Mouse (Mus musculus): ENCODE measurements around the gene Ms4a12.

DNA sequence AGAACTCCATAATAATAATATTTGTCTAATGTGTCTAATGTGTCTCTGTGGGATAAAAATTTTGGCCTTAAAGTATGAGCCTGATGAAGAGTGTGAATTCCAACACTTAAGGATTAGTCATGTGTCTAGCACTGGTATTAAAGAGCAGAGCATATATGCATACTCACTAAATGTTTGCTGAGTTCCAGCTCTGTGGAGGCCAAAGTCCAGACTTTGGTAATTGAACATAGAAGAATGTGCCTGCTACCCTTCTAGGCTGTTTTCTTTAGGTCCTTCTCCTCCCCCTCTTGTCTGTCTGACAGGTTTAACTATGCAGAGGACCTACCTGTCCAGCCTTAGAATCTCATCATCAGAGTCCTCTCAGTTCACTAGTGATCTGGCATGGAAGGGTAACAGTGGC is 3.6 kb upstream of the Ms4a12 start:
- TF ChIP-seq CTCF (IDR thresholded peaks at IDR 0.05; ENCODE audit: low read depth) (no peak), EP300 (IDR thresholded peaks at IDR 0.05; ENCODE audit: low read depth) (no peak)

Measured in liver, embryonic 14.5 days (tissue).